Mouse (Mus musculus): ENCODE results near the gene 4933434E20Rik.
A peak's percentile ranks its signal among the peaks of the same experiment; 100 is the strongest.

Gene 4933434E20Rik

DNA sequence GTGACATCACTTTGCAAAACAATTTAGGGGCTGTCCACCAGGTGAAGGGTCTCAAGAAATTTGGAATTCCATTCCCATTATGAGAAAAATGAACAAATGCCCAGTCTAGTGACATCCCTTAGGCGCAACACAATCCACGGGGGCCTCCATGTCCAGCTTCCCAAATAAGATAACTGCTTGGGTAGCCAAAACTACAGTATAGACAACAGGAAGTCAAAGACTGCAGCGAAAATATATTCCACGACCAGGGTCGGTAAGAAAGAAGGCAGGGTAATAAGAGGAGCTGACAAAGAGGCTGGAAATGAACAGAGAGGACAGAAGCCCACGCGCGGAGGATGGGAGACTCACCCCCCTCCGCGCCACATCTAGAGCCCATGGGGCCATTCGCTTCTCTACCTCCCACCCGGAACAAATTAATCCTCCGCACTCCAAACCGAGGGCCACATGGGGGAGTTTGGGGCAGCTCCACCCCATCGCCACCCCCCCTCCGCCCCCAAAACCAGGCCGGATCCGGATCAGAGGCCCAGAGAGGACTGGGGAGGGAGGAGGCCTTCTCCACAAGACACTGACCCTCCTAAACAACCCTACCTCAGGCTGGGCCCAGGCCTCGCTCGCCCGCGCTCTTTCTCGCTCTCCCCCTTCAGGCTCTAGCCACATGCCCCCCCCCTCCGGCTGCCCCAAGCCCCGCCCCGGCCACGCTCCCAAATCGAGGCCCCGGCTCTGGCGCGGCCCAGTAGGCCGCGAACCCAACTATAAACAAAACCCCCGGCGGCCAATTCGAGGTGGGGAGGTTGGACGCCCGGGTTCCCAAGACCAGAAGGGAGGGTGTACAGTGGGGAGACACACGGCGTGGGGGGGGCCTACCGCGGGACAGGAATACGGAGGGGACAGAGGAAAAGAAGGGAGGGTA is at the start of gene 4933434E20Rik:
4933434E20Rik (plus strand) TSS at position 196 of the 910 bp plus-strand sequence.
- no peak for DNase-seq (ENCODE audit: low spot score)

DNA sequence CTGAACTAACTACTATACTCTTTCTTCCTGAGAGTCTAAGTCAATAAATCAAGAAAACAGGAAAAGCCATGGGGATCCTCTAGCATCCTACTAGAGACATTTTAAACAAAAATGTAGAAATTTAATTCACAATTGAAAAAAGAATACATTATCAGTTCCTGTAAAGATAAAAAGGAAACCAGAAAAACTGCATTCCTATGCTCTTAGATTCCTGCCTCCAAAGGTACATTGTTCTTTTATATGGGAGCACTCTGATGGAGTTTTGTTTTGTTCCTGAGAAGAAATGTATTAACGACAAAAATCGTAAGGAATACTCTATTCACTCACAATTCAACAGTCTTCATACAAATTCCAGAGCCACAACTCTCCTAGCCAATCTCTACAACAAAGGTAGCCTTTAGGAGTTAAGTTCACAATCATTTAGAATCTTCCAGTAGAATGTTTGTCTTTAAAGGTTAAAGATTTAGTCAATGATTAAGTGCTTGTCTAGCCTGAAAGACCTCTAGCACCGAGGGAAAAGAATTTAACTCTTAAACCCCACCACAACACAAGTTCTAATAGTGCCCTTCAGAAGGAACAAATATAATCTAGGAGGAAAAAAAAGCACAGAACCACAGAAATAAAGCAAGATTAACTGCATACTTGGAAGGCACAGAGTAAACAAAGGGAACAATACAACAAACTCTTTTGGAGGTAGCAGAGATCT is 47.2 kb upstream of the 4933434E20Rik start:
- DNase-seq (ENCODE audit: low spot score), result peak; percentile 17

DNA sequence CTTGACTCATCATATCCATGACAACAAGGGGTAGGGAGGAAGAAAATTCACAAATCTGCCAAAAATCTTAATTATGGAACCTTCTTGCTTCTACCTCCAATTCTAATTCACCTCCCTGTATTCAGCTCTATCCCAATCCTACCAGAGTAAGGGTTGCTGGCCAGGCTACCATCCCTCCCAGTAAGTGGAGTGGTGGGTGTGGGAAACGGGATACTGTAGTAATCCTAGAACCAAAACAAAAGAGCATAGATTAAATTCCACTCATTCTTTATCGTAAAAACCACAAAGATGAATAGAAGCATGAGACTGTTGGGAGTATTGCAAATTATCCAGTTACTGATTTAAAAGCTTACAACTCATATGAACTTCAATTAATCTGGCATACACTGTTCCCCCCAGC is 41.1 kb upstream of the 4933434E20Rik start:
- DNase-seq (ENCODE audit: low spot score), result no peak

DNA sequence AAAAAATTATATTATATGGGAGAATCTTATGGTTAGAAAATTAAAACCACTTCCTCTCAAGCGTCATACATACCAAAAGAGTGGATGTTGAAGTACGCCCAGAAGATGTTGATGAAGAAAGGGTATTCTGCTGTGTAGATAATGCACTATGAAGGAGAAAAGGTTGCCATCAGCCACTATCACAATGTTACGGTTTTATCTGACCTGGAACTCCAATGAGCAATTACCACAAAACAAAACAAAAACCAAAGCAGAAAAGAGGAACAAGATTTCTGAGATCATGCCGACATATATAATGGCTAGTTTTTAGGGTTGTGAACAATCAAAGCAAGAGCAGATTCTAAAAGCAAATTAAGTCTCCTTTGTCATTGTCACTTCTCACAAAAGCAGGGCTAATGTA is 34.8 kb upstream of the 4933434E20Rik start:
- no peak for DNase-seq (ENCODE audit: low spot score)

DNA sequence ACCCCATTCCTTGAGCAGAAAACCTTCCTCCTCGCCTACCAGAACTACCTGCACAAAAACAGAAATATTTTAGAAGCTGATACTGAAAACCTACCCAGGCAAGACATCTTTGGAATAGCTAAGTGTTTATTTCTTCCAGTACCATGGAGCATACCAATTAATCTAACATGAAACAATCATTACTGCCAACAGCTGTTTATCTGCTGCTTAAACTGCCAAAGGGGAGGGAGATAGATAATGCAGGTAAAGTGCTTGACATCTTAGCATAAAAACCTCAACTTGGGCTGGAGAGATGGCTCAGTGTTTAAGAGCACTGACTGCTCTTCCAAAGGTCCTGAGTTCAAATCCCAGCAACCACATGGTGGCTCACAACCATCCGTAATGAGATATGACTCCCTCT is 16.8 kb upstream of the 4933434E20Rik start:
- no peak for DNase-seq (ENCODE audit: low spot score)

DNA sequence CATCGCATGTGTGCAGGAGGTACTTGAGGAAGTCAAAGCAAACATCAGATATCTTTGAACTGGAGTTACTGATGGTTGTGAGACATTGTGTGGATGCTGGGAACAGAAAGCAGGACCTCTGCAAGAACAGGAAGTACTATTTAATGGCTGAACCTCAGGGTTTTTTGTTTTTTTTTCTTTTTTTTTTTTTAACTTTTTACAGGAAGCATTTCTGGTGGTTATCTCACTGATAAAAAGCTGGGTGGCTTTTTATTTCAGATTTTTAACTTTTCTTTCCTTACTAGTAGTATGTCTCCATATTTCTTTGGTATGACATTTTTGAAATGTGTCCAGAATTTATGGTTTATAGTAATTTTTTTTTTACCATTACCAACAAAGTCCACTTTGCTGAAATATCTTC is 15.2 kb upstream of the 4933434E20Rik start:
- no peak for DNase-seq (ENCODE audit: low spot score)

DNA sequence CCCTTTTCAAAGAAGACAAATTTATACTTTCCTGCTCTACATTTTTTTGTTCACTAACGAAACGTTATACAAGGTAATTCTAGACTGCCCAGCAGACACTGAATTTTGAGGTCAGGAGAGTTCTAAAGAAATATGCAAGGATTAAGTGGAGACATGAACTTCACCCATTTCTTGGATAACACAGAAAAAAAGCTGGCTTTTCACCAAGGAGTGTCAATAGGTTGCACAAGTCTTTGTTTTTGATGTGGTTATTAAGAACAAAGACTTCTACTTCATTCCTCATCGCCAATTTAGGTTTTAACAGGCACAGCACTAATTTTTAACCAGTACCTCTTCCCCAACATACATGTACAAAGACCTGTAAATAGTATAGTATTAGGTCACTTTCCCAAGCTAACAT is 1.7 kb upstream of the 4933434E20Rik start:
- DNase-seq (ENCODE audit: low spot score), result no peak

DNA sequence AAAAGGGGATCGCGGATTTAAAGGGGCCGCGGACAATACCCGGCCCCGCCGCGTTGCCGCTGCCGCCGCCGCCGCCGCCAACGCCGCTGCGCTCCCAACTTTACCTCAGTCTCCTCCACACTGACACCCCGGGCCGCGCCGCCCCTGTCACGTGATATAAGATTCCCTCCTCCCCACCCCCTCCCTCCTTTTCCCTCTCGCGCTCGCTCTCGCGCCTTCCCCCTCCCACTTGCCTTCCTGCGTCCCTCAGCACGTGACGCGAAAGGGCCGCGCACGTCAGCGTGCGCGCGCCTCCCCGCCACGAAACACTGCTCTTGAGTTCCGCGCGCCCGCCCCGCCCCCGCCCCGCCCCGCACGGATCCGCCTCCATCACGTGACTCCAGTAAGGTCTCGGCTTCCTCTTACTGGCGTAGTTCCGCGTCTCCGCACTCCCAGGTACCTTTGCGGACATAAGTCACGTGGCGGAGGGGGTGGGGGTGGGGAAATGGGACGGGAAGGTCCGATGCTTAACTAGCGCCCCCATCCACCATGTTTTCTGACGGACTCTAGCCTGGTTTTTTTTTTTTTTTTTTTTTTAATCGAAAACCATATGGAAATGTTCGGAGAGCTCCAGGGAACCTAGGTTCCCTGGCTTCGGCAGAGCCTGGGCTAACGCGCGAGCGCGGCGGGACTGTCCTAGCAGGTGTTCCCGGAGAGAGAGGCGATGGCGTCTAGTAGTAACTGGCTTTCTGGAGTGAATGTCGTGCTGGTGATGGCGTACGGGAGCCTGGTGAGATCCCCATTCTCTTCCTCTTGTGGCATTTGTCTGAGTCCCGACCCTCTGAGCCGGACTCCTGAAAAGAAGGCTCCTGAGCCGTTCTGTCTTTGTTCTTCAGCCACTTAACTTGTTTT is 1.2 kb downstream of the 4933434E20Rik start, which contains the start of gene Ubap2l:
Ubap2l (minus strand) TSS at position 278 of the 891 bp plus-strand sequence.
- peak; percentile 100 for DNase-seq (ENCODE audit: low spot score)

DNA sequence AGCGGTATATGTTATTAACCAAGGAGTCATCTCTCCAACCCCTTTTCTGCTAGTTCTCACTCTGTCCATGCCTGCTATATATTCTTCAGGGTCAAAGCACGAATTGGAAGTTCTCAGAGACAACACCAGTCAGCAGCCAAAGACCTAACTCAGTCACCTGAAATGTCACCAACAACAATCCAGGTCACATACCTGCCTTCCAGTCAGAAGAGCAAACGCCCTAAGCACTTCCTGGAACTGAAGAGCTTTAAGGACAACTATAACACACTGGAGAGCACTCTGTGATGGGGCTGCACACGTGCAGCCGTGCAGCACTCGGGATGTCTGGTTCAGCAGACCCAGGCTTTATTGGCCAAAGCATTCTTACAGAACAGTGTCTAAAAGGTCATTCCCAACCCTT is 10.1 kb downstream of the 4933434E20Rik start:
- DNase-seq (ENCODE audit: low spot score), result no peak

DNA sequence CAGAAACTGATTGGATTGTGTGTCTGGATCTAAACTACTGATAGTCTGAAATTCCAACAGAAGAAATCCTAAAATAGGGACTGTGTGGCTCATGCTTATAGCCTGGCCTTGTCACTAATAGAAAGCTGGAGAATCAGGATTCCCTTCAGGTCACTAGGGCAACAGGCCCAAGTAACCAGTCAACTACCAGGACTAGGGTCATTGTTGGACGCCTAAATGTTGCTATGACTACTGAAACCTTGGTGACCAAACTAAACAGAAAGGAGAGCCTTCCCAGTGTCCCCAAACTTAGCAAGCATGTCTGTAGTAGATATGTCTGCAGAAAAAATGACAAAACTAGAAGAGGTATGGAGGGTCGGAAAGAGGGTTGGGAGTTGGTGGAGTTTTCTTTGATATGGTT is 11.1 kb downstream of the 4933434E20Rik start:
- no peak for DNase-seq (ENCODE audit: low spot score)

DNA sequence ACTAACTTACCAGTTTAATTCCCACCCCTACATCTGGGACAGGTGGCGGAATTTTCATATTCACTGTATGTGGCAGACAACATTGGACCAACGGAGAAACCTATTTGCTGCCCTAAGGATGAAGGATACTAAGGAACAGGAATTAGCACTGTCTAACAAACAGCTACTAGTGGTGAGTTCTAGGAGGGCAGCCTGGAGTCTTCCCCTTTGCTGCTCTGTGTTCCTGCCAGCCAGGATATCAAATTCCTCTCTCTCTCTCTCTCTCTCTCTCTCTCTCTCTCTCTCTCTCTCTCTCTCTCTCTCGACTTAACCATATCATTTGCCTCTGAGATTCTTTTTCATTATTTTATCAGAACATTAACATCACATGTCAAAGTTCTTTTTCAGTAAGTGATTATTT is 12.9 kb downstream of the 4933434E20Rik start:
- DNase-seq (ENCODE audit: low spot score), result no peak

DNA sequence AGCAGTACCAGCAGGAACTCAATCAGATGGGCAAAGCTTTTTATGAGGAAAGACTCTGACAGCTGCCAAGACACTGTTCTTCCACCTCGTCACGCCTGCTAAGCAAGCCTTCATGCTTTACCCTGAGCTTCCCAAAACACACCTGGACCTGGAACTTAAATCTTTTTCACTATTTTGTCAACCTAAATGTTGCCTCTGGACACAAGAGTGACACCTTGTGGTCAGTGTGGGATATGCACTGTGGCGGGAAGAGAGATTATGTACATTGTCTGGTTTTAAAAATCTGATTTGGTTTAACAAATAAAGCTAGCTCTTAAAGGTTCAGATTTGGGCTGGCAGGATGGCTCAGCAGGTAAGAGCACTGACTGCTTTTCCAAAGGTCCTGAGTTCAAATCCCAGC is 14.1 kb downstream of the 4933434E20Rik start:
- DNase-seq (ENCODE audit: low spot score), result no peak

DNA sequence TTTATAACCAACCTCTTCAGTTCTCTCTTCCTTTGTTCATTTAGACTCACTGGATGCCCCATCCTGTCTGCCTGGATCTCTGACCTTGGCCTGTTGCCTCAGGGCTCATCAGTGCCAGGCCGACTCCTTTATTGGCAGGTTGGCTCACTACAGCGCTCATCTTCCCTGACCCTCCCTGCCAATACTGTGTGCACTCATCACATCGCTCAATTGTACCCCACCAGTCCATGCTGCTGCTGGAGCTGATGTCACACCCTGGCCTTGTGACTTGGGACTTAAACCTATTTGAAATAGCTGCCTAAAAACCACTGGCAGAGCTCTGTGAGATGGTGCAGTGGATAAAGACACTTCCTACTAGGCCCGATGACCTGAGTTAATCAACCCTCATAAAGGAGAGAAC is 16.4 kb downstream of the 4933434E20Rik start:
- no peak for DNase-seq (ENCODE audit: low spot score)

DNA sequence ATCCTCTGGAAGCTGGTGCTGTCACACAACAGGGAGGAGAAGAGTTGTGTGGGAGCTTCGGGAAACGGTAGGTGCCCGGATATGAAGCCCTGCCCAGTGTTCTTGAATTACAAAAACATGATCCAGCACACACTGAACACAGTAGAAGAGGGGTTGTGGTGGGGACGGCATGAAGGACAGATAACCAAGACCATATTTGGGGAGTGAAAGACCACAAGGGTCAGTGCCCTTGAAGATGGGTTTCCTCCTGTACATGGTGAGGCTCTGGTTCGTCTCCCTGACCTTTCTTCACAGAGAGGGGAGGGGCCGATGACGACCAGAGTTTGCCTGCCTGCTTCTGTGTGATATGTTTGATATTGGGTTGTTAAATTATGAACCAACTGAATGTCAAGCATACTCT is 18.3 kb downstream of the 4933434E20Rik start:
- DNase-seq (ENCODE audit: low spot score), result no peak

DNA sequence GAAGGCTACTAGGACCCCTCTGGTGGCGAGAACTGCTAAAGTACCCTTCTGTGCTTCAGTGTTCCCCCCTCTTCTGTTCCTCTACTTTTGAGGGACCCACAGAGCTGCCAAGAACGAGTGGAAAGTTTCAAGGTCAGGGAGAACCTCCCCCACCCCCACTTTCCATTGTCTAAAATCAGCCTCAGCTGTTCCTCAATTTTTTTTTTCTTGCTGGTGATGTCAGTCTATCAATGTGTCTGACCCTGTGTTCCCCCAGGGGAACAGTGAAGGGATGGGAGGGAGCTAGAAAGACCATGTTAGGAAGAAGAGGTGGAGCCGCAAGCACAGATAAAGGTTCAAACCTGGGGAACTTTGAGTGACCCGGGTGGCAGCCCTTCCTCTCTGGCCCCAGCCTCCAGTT is 20.9 kb downstream of the 4933434E20Rik start, which contains the start of gene Tpm3:
Tpm3 (plus strand) TSS at position 356 of the 400 bp plus-strand sequence.
- no peak for DNase-seq (ENCODE audit: low spot score)

DNA sequence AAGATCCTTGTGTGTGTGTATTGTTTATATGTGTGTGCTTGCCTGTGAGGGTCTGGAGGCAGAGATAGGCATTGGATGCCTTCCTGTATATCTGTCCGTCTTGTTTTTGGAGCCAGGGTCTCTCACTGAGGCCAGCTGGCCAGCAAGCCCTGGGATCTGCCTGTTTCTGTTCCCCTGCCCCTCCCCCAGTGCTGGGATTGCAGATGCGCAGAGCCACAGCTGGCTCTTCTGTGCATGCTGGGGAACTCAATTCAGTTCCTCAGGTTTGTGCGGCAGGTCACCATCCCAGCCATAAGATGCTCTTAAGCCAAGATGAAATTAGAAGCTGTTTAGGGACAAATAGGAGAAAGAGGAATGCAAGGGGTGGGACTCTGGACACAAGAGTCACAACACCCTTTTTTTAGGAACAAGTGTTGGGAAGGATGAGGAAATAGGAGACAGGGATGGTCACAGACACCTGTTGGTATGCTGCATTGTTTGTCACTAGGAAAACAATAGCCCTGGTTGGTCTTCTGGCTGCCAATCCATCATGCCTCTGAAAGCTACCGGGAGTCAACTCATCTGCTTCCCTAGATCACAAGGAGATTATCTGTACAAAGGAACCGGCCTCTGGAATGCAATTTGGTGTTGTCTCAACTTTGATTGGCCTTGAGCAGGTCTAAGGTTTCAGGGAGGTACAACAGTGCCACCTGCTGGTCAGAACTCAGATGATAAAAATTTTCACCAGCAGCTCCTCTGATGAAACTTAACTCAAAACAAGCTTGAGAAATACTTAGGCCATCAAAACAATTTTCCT is 25.7 kb downstream of the 4933434E20Rik start:
- peak; percentile 79 for DNase-seq (ENCODE audit: low spot score)

DNA sequence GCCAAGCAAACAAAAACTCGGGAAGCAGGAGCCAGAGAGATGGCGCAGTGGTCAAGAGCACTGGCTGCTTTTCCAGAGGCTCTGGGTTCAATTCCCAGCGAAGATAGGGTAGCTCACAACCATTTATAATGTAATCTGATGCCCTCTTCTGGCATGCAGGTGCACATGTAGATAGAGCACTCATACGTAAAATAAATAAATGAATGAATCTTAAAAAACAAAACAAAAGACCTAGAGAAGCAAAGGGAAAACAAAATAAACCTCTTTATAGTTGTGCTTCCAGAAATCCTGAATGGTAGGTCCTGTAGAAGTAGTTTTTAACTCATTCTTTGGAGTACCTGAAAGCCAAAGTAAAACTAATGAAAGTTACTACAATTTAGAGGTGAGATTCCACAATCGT is 26.8 kb downstream of the 4933434E20Rik start:
- no peak for DNase-seq (ENCODE audit: low spot score)

DNA sequence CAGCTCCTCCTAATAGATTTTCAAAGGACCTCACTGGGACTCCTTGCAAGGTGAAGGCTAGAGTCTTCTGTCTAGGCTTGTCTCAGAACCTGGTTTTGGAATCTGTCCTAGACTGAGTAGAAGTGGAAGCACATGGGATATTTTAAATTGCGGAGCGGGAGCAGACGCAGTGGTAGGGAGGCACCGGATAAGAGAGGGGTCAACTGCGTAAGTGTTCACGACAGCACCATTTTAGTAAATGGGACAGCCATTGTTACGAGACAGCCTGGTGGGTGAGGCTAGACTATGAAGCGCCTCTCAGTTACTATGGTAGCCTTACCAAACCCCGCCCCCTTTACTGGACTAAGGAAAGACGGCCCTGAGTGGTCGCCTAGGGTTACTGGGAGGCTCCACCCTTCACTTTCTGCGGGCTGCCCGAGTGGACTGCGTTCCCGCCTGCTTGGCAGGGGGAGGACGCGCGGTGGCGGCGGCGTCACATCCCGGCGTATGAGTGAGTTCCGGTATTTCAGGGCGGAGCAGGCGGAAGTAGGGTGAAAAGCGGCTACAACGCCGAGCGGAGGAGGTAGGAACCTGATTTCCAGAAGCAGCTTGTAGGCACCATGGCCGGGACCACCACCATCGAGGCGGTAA is 27.8 kb downstream of the 4933434E20Rik start:
- DNase-seq (ENCODE audit: low spot score), result peak; percentile 99

DNA sequence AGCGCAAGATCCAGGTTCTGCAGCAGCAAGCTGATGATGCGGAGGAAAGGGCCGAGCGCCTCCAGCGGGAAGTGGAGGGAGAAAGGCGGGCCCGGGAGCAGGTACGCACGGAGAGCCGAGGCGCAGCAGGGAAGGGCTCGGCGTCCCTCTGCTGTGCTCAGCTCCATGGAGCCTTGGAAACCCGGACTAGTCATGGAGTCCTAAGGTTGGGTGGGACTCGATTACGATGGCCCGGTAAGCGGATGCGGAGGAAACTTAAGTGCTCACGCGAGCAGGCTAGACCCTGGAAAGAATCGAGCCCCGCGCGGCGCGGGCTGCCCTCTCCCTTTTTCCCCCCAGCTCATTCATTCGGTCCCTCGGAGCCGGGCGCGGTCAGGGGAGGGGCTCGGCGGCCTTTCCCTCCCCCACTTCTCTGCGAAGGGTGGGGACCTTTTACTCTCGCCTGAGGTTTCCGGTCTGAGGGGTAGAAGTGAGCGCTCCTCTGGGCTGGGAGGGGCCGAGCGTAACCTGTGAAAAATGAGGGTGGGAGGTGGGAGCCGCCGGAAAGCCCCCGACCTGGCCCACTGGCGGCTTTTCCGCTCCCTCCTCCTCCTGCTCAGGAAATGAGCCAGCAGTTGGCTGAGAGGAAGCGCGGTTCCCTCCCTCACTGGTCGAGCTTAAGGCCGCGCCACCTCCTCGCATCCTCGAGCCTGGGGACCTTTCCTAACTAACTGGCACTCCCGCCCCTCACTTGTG is 28.5 kb downstream of the 4933434E20Rik start:
- peak; percentile 94 for DNase-seq (ENCODE audit: low spot score)

DNA sequence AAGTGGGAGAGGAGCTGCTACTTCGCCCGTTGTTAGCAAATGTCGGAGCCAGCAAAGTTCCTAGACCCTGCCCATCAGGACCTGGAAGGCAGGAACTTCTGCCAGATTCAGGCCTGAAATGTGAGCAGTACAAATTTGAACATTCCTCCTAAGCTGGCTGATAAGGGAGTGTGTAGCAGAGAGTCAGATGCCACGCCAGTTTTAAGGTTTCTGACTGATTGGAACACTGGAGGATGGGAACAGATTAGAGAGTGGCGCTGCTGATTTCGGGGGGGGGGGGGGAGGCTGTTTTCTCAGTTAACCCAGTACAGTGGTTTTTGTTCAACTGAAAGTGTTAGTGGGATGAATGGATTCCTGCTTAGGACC is 29.0 kb downstream of the 4933434E20Rik start:
- no peak for DNase-seq (ENCODE audit: low spot score)
